Mouse (Mus musculus): ENCODE measurements around the gene Sltm. TPM values are rescaled to one million over a fixed set of nuclear protein-coding genes. Genes with fewer than 3 reads are reported as not detected.

The Sltm gene
- polyA plus RNA-seq, 1 experiment: 9.0 TPM

DNA sequence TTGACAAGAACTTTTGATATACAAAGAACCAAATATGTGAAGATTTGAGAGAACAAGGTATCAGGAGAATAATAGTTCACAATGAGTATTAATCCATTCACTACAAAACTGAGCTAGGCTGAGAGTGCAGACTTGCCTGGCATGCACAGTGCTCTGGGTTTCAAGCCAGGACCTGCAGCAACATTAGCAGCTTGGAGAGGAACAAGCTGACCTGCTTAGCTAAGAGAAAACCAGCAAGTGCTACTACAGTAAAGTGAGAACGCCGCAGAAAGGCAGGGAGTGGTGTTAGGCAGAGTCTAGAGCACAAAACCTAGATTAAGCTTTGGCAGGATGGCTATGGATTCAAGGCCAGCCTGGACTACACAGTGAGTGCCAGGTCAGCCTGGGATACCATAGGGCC is 87.2 kb downstream of the Sltm start:
- no peaks in the 10 kb centered on the region; the same call in 1 of the 2 replicates for H3K4me1 ChIP-seq (ENCODE audit: control insufficient read depth, insufficient read depth, low read length)

DNA sequence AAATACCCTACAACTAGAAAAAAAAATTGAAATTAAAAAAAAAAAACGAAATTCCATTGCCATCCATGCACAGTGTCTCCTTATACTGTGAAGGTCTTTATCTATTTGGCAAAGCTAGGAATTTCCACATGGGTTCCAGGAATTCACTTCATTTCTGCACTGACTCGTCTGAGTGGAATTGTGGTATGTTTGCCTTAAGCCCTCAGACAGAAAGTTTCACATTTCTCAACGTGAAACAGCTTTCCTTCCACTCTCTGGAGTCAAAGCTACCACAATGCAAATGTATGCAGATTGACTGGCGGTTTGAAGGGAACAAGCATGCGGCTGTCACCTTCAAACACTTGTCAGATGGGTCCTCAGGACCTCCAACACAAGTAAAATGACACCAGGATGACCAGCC is 89.1 kb downstream of the Sltm start:
- no peak for DNase-seq
- WGBS: 24% methylated on average over 5 of the region's 5 CpGs
- H3K4me1 ChIP-seq (ENCODE audit: control insufficient read depth, insufficient read depth, low read length): no peaks in the 10 kb centered on the region; the same call in 1 of the 2 replicates
- TF ChIP-seq POLR2A (IDR thresholded peaks at IDR 0.05; ENCODE audit: borderline replicate concordance, extremely low read depth, low read depth, low read length) (no peak), CTCF (IDR thresholded peaks at IDR 0.05; ENCODE audit: insufficient read depth, low read length) (no peak)
- H3K4me3 ChIP-seq (replicated peaks; ENCODE audit: extremely low read depth, low read depth, low read length): no peak overlapping the region

More for the DNA sequence above, 87.2 kb downstream of the Sltm start:
- no peak overlapping the region for H3K4me3 ChIP-seq (replicated peaks; ENCODE audit: extremely low read depth, low read depth, low read length)
- TF ChIP-seq CTCF (IDR thresholded peaks at IDR 0.05; ENCODE audit: insufficient read depth, low read length): no peak
- TF ChIP-seq POLR2A (IDR thresholded peaks at IDR 0.05; ENCODE audit: borderline replicate concordance, extremely low read depth, low read depth, low read length): no peak
- whole genome bisulfite sequencing: 69% methylated on average over 2 of the region's 2 CpGs
- DNase-seq: no peak

DNA sequence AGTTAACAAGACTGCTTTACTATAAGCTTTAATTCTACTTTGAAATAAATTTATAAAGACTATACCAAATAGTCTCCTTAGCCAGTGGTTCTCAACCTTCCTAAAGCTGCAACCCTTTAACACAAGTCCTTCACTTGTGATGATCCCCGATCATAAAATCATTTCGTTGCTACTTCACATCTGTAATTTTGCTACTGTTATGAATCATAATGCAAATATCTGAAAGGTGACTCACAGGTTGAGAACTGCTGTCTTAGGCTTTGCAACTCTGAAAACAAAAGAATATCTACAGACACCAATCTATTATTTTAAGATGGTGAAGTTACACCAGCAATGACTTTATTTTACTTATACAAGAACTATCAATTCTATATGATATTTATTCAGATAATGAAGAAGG is 94.2 kb downstream of the Sltm start:
- DNase-seq: no peak
- WGBS: 68% methylated on average over 2 of the region's 2 CpGs
- TF ChIP-seq CTCF (IDR thresholded peaks at IDR 0.05; ENCODE audit: insufficient read depth, low read length): no peak
- no peak for TF ChIP-seq POLR2A (IDR thresholded peaks at IDR 0.05; ENCODE audit: borderline replicate concordance, extremely low read depth, low read depth, low read length)
- Histone ChIP-seq H3K4me1 (ENCODE audit: control insufficient read depth, insufficient read depth, low read length) (no peaks in the 10 kb centered on the region), H3K4me3 (replicated peaks; ENCODE audit: extremely low read depth, low read depth, low read length) (no peak overlapping the region)

Other genes with a start within 250 kb of the Sltm start
- 1.1 and 2.1 TPM in 2 replicates for gene Ccnb2, start 121.2 kb upstream of the Sltm start, polyA plus RNA-seq (2012; rRNA removed)
- gene Rnf111, start 39.0 kb upstream of the Sltm start, polyA plus RNA-seq (2012; rRNA removed): 40.4 and 41.9 TPM in 2 replicates
- gene Gm10642, start 113.5 kb downstream of the Sltm start, polyA plus RNA-seq (2012; rRNA removed): 0.76 and 0.98 TPM in 2 replicates
- gene Mindy2, start 114.4 kb downstream of the Sltm start, polyA plus RNA-seq (2012; rRNA removed): 12.0 and 21.8 TPM in 2 replicates
- gene Adam10, start 136.2 kb downstream of the Sltm start, polyA plus RNA-seq (2012; rRNA removed): 21.7 and 29.5 TPM in 2 replicates

Measured in lung, adult 2 months (tissue).